Comparison of ENCODE assay signal across 8 mouse cellular contexts in genomic region chr7:30232631-30233148, GRCm38 (mm10). TPM values are rescaled to one million over a fixed set of nuclear protein-coding genes. Genes with fewer than 3 reads are reported as not detected.
DNase-seq lines count a peak whose midpoint lies in the region; ATAC-seq lines count a peak whose summit lies in the region.

No protein-coding gene starts in this region.

- 4% methylated on average over 24 of the region's 24 CpGs for WGBS in forebrain, embryonic 12.5 days
- 4% methylated on average over 24 of the region's 24 CpGs for WGBS in hindbrain, embryonic 14.5 days

- H3K9me3 ChIP-seq in forebrain, embryonic 12.5 days = no peaks in the 10 kb centered on the region
- no peaks in the 10 kb centered on the region for H3K9me3 ChIP-seq in hindbrain, embryonic 14.5 days (ENCODE audit: control insufficient read depth, low read length)

- H3K9ac ChIP-seq in forebrain, embryonic 12.5 days = peak overlapping the region; percentile 75
- peak overlapping the region; percentile 75 for H3K9ac ChIP-seq in hindbrain, embryonic 14.5 days

- peak overlapping the region; percentile 74 for H3K4me3 ChIP-seq in forebrain, embryonic 12.5 days (replicated peaks)
- H3K4me3 ChIP-seq in hindbrain, embryonic 14.5 days (replicated peaks; ENCODE audit: low read length) = peak overlapping the region; percentile 63

- H3K27ac ChIP-seq in forebrain, embryonic 12.5 days = peak overlapping the region; percentile 96
- peak overlapping the region; percentile 96 for H3K27ac ChIP-seq in hindbrain, embryonic 14.5 days

- ATAC-seq in cerebellum, adult (ENCODE audit: insufficient number of reproducible peaks, low FRiP score, low TSS enrichment) = no peak
- ATAC-seq in forebrain, embryonic 12.5 days (ENCODE audit: low FRiP score) = no peak
- ATAC-seq in hindbrain, embryonic 14.5 days (ENCODE audit: low FRiP score) = no peak; the same call in 1 of the 2 replicates

- H3K36me3 ChIP-seq in forebrain, embryonic 12.5 days (replicated peaks) = peaks cover 34% of the 10 kb centered on the region
- peaks cover 31% of the 10 kb centered on the region for H3K36me3 ChIP-seq in hindbrain, embryonic 14.5 days (replicated peaks; ENCODE audit: control insufficient read depth, insufficient read depth)

- DNase-seq in cerebellum, adult 11 months = peak; percentile 69
- peak; percentile 63 for DNase-seq in c-Kit-positive CD71-positive TER-119-positive erythroid progenitor cells, embryonic 14.5 days (ENCODE audit: low spot score)
- peak; percentile 27 for DNase-seq in hindbrain, embryonic 14.5 days (ENCODE audit: low spot score)
- peak; percentile 71 for DNase-seq in left cerebral cortex, postnatal 4 days
- DNase-seq in mesoderm, embryonic 11.5 days (ENCODE audit: low read depth, low spot score) = peak; percentile 76
- DNase-seq in spleen, adult 18-20 months = peak; percentile 21 to 39

- H3K4me2 ChIP-seq in forebrain, embryonic 12.5 days = peak overlapping the region; percentile 67
- H3K4me2 ChIP-seq in hindbrain, embryonic 14.5 days (replicated peaks) = peak overlapping the region; percentile 57

- H3K27me3 ChIP-seq in forebrain, embryonic 12.5 days = no peaks in the 10 kb centered on the region
- no peaks in the 10 kb centered on the region for H3K27me3 ChIP-seq in hindbrain, embryonic 14.5 days (ENCODE audit: control insufficient read depth, insufficient read depth, low read length)

- peaks cover 20% of the 10 kb centered on the region for H3K4me1 ChIP-seq in forebrain, embryonic 12.5 days
- H3K4me1 ChIP-seq in hindbrain, embryonic 14.5 days (replicated peaks; ENCODE audit: control insufficient read depth, insufficient read depth, low read length) = peaks cover 10% of the 10 kb centered on the region

- intact Hi-C loops in left cerebral cortex, postnatal 4 days (cut with DNase I) = no loop called here

RNA-seq across cellular contexts. Expression of gene Tbcb, which starts 0.6 kb away (rescaled TPM):
- polyA plus RNA-seq in forebrain, embryonic 12.5 days (2016; fragmentation: Nextera tagmentation; extraction: Ambion mirVana) = 245 and 256 TPM in 2 replicates
- 390 and 397 TPM in 2 replicates for polyA plus RNA-seq in hindbrain, embryonic 14.5 days (2014; fragmentation: Nextera tagmentation; extraction: Ambion mirVana)
- 100 to 1,000 TPM; 229 to 238 TPM for total RNA-seq in left cerebral cortex, postnatal 4 days (2021)

RNA-seq across cellular contexts. Expression of gene Polr2i, which starts 0.9 kb away (rescaled TPM):
- polyA plus RNA-seq in forebrain, embryonic 12.5 days (2016; fragmentation: Nextera tagmentation; extraction: Ambion mirVana) = 164 TPM in 2 replicates
- polyA plus RNA-seq in hindbrain, embryonic 14.5 days (2014; fragmentation: Nextera tagmentation; extraction: Ambion mirVana) = 179 and 199 TPM in 2 replicates
- total RNA-seq in left cerebral cortex, postnatal 4 days (2021) = 10 to 100 TPM; 94.9 to 96.9 TPM

RNA-seq across cellular contexts. Expression of gene Ovol3, which starts 2.8 kb away (rescaled TPM):
- 0.28 TPM in 1 of 2 replicates, not detected in the other for polyA plus RNA-seq in forebrain, embryonic 12.5 days (2016; fragmentation: Nextera tagmentation; extraction: Ambion mirVana)
- polyA plus RNA-seq in hindbrain, embryonic 14.5 days (2014; fragmentation: Nextera tagmentation; extraction: Ambion mirVana) = not detected in 2 replicates
- not detected for total RNA-seq in left cerebral cortex, postnatal 4 days (2021)

RNA-seq across cellular contexts. Expression of gene Capns1, which starts 34.1 kb away (rescaled TPM):
- 44.5 and 51.3 TPM in 2 replicates for polyA plus RNA-seq in forebrain, embryonic 12.5 days (2016; fragmentation: Nextera tagmentation; extraction: Ambion mirVana)
- polyA plus RNA-seq in hindbrain, embryonic 14.5 days (2014; fragmentation: Nextera tagmentation; extraction: Ambion mirVana) = 62.0 and 70.7 TPM in 2 replicates
- total RNA-seq in left cerebral cortex, postnatal 4 days (2021) = 100 to 1,000 TPM; 193 to 198 TPM

RNA-seq across cellular contexts. Expression of gene Thap8, which starts 47.2 kb away (rescaled TPM):
- 0.51 and 0.68 TPM in 2 replicates for polyA plus RNA-seq in forebrain, embryonic 12.5 days (2016; fragmentation: Nextera tagmentation; extraction: Ambion mirVana)
- 0.16 and 0.43 TPM in 2 replicates for polyA plus RNA-seq in hindbrain, embryonic 14.5 days (2014; fragmentation: Nextera tagmentation; extraction: Ambion mirVana)
- under 1 TPM; 0.40 to 0.54 TPM for total RNA-seq in left cerebral cortex, postnatal 4 days (2021)
